Comparison of ENCODE assay signal across 9 mouse cellular contexts in genomic region chr2:74701949-74702819, GRCm38 (mm10). TPM values are rescaled to one million over a fixed set of nuclear protein-coding genes. Genes with fewer than 3 reads are reported as not detected.
DNase-seq lines count a peak whose midpoint lies in the region; ATAC-seq lines count a peak whose summit lies in the region.
"Had no signal": no experiment of that assay in that cellular context is flagged by ENCODE, and none has a peak within 500 bp of the region (broad histone marks: within the 10 kb centered on the region; RNA-seq: fewer than 3 reads in every experiment).

No protein-coding gene starts in this region.

- peak; percentile 68 to 93 for DNase-seq in adrenal gland, adult (ENCODE audit: inconsistent age in 2 of 2, low spot score in 1 of 2)
- no peak for DNase-seq in adrenal gland, postnatal 4 days (ENCODE audit: low spot score in 2 of 2)
- DNase-seq in urinary bladder, adult 18-20 months (ENCODE audit: low spot score in 2 of 2) = peak; percentile 59 to 73
- DNase-seq in urinary bladder, postnatal 10 days (ENCODE audit: low spot score) = no peak
- DNase-seq in embryonic facial prominence, embryonic 11.5 days (ENCODE audit: low spot score) = peak; percentile 89
- peak; percentile 82 to 92 for DNase-seq in kidney, postnatal 25 days
- DNase-seq in lung, adult 18-20 months = peak; percentile 49 to 53
- DNase-seq in right cerebral cortex, postnatal 14 days = peak; percentile 84

- no peak overlapping the region for H3K9ac ChIP-seq in embryonic facial prominence, embryonic 11.5 days (replicated peaks; ENCODE audit: low read length)

- no peak overlapping the region for H3K4me3 ChIP-seq in embryonic facial prominence, embryonic 11.5 days (ENCODE audit: low read depth, low read length)

- H3K9me3 ChIP-seq in embryonic facial prominence, embryonic 11.5 days (replicated peaks; ENCODE audit: control insufficient read depth, low read length) = no peaks in the 10 kb centered on the region

- H3K27me3 ChIP-seq in embryonic facial prominence, embryonic 11.5 days (ENCODE audit: control insufficient read depth, insufficient read depth, low read length) = peaks cover 83% of the 10 kb centered on the region

- peaks cover 14% of the 10 kb centered on the region for H3K4me1 ChIP-seq in embryonic facial prominence, embryonic 11.5 days (ENCODE audit: control insufficient read depth, insufficient read depth, low read length)

- 10% methylated on average over 17 of the region's 17 CpGs for WGBS in embryonic facial prominence, embryonic 11.5 days

- no peak overlapping the region for H3K27ac ChIP-seq in embryonic facial prominence, embryonic 11.5 days (replicated peaks; ENCODE audit: low read depth, low read length)

- no peak for ATAC-seq in embryonic facial prominence, embryonic 11.5 days (replicated peaks; ENCODE audit: insufficient number of reproducible peaks, low FRiP score, low TSS enrichment, low read depth)

- no peaks in the 10 kb centered on the region for H3K36me3 ChIP-seq in embryonic facial prominence, embryonic 11.5 days (replicated peaks; ENCODE audit: control insufficient read depth, insufficient read depth, low read depth, low read length)

- H3K4me2 ChIP-seq in embryonic facial prominence, embryonic 11.5 days (ENCODE audit: low read depth, low read length) = no peak overlapping the region

RNA-seq across cellular contexts. Expression of gene Hoxd8, which starts 2.2 kb away (rescaled TPM):
- total RNA-seq in adrenal gland, postnatal 4 days (2021) = 10 to 100 TPM; 43.9 to 55.4 TPM
- polyA plus RNA-seq in embryonic facial prominence, embryonic 11.5 days (2014; fragmentation: Nextera tagmentation; extraction: Ambion mirVana) = 0.18 and 0.71 TPM in 2 replicates

RNA-seq across cellular contexts. Expression of gene Hoxd9, which starts 4.7 kb away (rescaled TPM):
- 10 to 100 TPM in 1 of 2 experiments, 1 to 10 TPM in 1; 7.1 to 17.8 TPM for total RNA-seq in adrenal gland, postnatal 4 days (2021)
- 0.10 TPM in 1 of 2 replicates, not detected in the other for polyA plus RNA-seq in embryonic facial prominence, embryonic 11.5 days (2014; fragmentation: Nextera tagmentation; extraction: Ambion mirVana)

RNA-seq across cellular contexts. Expression of gene Hoxd3, which starts 9.5 kb away (rescaled TPM):
- 1 to 10 TPM in 1 of 2 experiments, under 1 TPM in 1; 0.82 to 2.5 TPM for total RNA-seq in adrenal gland, postnatal 4 days (2021)
- 2.7 and 2.9 TPM in 2 replicates for polyA plus RNA-seq in embryonic facial prominence, embryonic 11.5 days (2014; fragmentation: Nextera tagmentation; extraction: Ambion mirVana)

RNA-seq across cellular contexts. Expression of gene Hoxd4, which starts 9.5 kb away (rescaled TPM):
- 10 to 100 TPM; 21.5 to 29.5 TPM for total RNA-seq in adrenal gland, postnatal 4 days (2021)
- polyA plus RNA-seq in embryonic facial prominence, embryonic 11.5 days (2014; fragmentation: Nextera tagmentation; extraction: Ambion mirVana) = 0.18 TPM in 1 of 2 replicates, not detected in the other

RNA-seq across cellular contexts. Expression of gene Hoxd10, which starts 10.5 kb away (rescaled TPM):
- total RNA-seq in adrenal gland, postnatal 4 days (2021) = 1 to 10 TPM in 1 of 2 experiments, under 1 TPM in 1; 0.71 to 5.2 TPM
- polyA plus RNA-seq in embryonic facial prominence, embryonic 11.5 days (2014; fragmentation: Nextera tagmentation; extraction: Ambion mirVana) = not detected in 2 replicates
- polyA plus RNA-seq: large intestine, adult 2 months had no signal

Comparison
In these comparisons a context has a peak if more than half of its experiments do, and no peak if none do; other contexts are left out.
1. DNase-seq: peak in adrenal gland, adult (2 of 2), urinary bladder, adult 18-20 months (2 of 2), embryonic facial prominence, embryonic 11.5 days (single experiment), kidney, postnatal 25 days (2 of 2), lung, adult 18-20 months (2 of 2) and right cerebral cortex, postnatal 14 days (single experiment); none in adrenal gland, postnatal 4 days (0 of 2) and urinary bladder, postnatal 10 days (single experiment).